Mouse (Mus musculus): ENCODE data around the gene Rhbdd3. TPM values are rescaled to one million over a fixed set of nuclear protein-coding genes. Genes with fewer than 3 reads are reported as not detected.

Gene Rhbdd3
- polyA plus RNA-seq, 1 experiment from 2014 or later: 21.3 TPM

- Histone ChIP-seq H3K4me2 (peak within 1 kb of the TSS; percentile 70), H3K4me1 (ENCODE audit: control insufficient read depth, insufficient read depth, low read length) (peaks cover 47% of the 10 kb centered on the region), H3K27ac (ENCODE audit: low read depth, low read length) (no peak within 1 kb of the TSS), H3K9me3 (ENCODE audit: control insufficient read depth, low read length) (no peaks in the 10 kb centered on the region; the same call in 1 of the 2 replicates), H3K27me3 (ENCODE audit: control insufficient read depth, insufficient read depth, low read length) (peaks cover 70% of the 10 kb centered on the region), H3K4me3 (ENCODE audit: low read depth, low read length) (peak within 1 kb of the TSS; percentile 36), H3K9ac (ENCODE audit: low read length) (peak within 1 kb of the TSS; percentile 46), H3K36me3 (ENCODE audit: control insufficient read depth, insufficient read depth, low read length) (no peaks in the 10 kb centered on the region)
- ATAC-seq (ENCODE audit: low FRiP score): no peak
- DNase-seq (ENCODE audit: low spot score, missing footprints): peak; percentile 93
- WGBS: 2% methylated on average over 77 of the region's 77 CpGs
These were observed 40.7 kb upstream of the Rhbdd3 start, which contains the start of gene Rasl10a for GRCm38 (mm10) chr11:5057856-5058641. Gene Rasl10a, plus strand, starts transcription at chr11:5058128.

- ATAC-seq (ENCODE audit: low FRiP score) (no peak), DNase-seq (ENCODE audit: low spot score, missing footprints) (peak; percentile 85)
- H3K36me3 ChIP-seq (ENCODE audit: control insufficient read depth, insufficient read depth, low read length): no peaks in the 10 kb centered on the region
- H3K4me1 ChIP-seq (ENCODE audit: control insufficient read depth, insufficient read depth, low read length): peaks cover 47% of the 10 kb centered on the region
- H3K27ac ChIP-seq (ENCODE audit: low read depth, low read length): no peak overlapping the region
- no peak overlapping the region for H3K9ac ChIP-seq (ENCODE audit: low read length)
- H3K4me3 ChIP-seq (ENCODE audit: low read depth, low read length): no peak overlapping the region
- H3K27me3 ChIP-seq (ENCODE audit: control insufficient read depth, insufficient read depth, low read length): peaks cover 77% of the 10 kb centered on the region
- no peak overlapping the region for H3K4me2 ChIP-seq
- no peaks in the 10 kb centered on the region; the same call in 1 of the 2 replicates for H3K9me3 ChIP-seq (ENCODE audit: control insufficient read depth, low read length)
- 34% methylated on average over 9 of the region's 9 CpGs for WGBS
These were observed 39.9 kb upstream of the Rhbdd3 start for GRCm38 (mm10) chr11:5058783-5059182.

GRCm38 (mm10) chr11:5059230-5059629 lies 39.5 kb upstream of the Rhbdd3 start:
- Histone ChIP-seq H3K27me3 (ENCODE audit: control insufficient read depth, insufficient read depth, low read length) (peaks cover 82% of the 10 kb centered on the region), H3K36me3 (ENCODE audit: control insufficient read depth, insufficient read depth, low read length) (no peaks in the 10 kb centered on the region), H3K4me1 (ENCODE audit: control insufficient read depth, insufficient read depth, low read length) (peaks cover 51% of the 10 kb centered on the region), H3K9me3 (ENCODE audit: control insufficient read depth, low read length) (no peaks in the 10 kb centered on the region; the same call in 1 of the 2 replicates), H3K9ac (ENCODE audit: low read length) (no peak overlapping the region), H3K4me2 (no peak overlapping the region), H3K4me3 (ENCODE audit: low read depth, low read length) (no peak overlapping the region), H3K27ac (ENCODE audit: low read depth, low read length) (no peak overlapping the region)
- DNase-seq (ENCODE audit: low spot score, missing footprints): no peak
- 31% methylated on average over 14 of the region's 14 CpGs for whole genome bisulfite sequencing
- no peak for ATAC-seq (ENCODE audit: low FRiP score)

GRCm38 (mm10) chr11:5059704-5060156 lies 39.0 kb upstream of the Rhbdd3 start:
- peaks cover 56% of the 10 kb centered on the region for H3K4me1 ChIP-seq (ENCODE audit: control insufficient read depth, insufficient read depth, low read length)
- H3K4me3 ChIP-seq (ENCODE audit: low read depth, low read length): 0 out of 2 replicates have a peak overlapping the region, but pooled peaks have one; percentile 5
- H3K9me3 ChIP-seq (ENCODE audit: control insufficient read depth, low read length): no peaks in the 10 kb centered on the region; the same call in 1 of the 2 replicates
- H3K36me3 ChIP-seq (ENCODE audit: control insufficient read depth, insufficient read depth, low read length): no peaks in the 10 kb centered on the region
- H3K27ac ChIP-seq (ENCODE audit: low read depth, low read length): no peak overlapping the region
- no peak overlapping the region for H3K9ac ChIP-seq (ENCODE audit: low read length)
- DNase-seq (ENCODE audit: low spot score, missing footprints): peak; percentile 97
- peaks cover 86% of the 10 kb centered on the region for H3K27me3 ChIP-seq (ENCODE audit: control insufficient read depth, insufficient read depth, low read length)
- H3K4me2 ChIP-seq: no peak overlapping the region
- no peak for ATAC-seq (ENCODE audit: low FRiP score)
- WGBS: 13% methylated on average over 27 of the region's 27 CpGs

GRCm38 (mm10) chr11:5060756-5061412 lies 37.8 kb upstream of the Rhbdd3 start:
- ATAC-seq (ENCODE audit: low FRiP score) (no peak), DNase-seq (ENCODE audit: low spot score, missing footprints) (peak; percentile 93)
- 42% methylated on average over 28 of the region's 28 CpGs for WGBS
- Histone ChIP-seq H3K4me3 (ENCODE audit: low read depth, low read length) (peak overlapping the region; percentile 22; the same call in 1 of the 2 replicates), H3K27ac (ENCODE audit: low read depth, low read length) (no peak overlapping the region), H3K36me3 (ENCODE audit: control insufficient read depth, insufficient read depth, low read length) (no peaks in the 10 kb centered on the region), H3K9ac (ENCODE audit: low read length) (peak overlapping the region; percentile 35; the same call in 1 of the 2 replicates), H3K27me3 (ENCODE audit: control insufficient read depth, insufficient read depth, low read length) (peaks cover 83% of the 10 kb centered on the region), H3K4me2 (peak overlapping the region; percentile 55), H3K4me1 (ENCODE audit: control insufficient read depth, insufficient read depth, low read length) (peaks cover 52% of the 10 kb centered on the region), H3K9me3 (ENCODE audit: control insufficient read depth, low read length) (no peaks in the 10 kb centered on the region; the same call in 1 of the 2 replicates)

- no peaks in the 10 kb centered on the region for H3K36me3 ChIP-seq (ENCODE audit: control insufficient read depth, insufficient read depth, low read length)
- H3K9ac ChIP-seq (ENCODE audit: low read length): peak overlapping the region; percentile 35; the same call in 1 of the 2 replicates
- H3K4me1 ChIP-seq (ENCODE audit: control insufficient read depth, insufficient read depth, low read length): peaks cover 45% of the 10 kb centered on the region
- ATAC-seq (ENCODE audit: low FRiP score) (peak; percentile 23), DNase-seq (ENCODE audit: low spot score, missing footprints) (peak; percentile 96)
- no peaks in the 10 kb centered on the region; the same call in 1 of the 2 replicates for H3K9me3 ChIP-seq (ENCODE audit: control insufficient read depth, low read length)
- peaks cover 81% of the 10 kb centered on the region for H3K27me3 ChIP-seq (ENCODE audit: control insufficient read depth, insufficient read depth, low read length)
- H3K27ac ChIP-seq (ENCODE audit: low read depth, low read length): no peak overlapping the region
- 2% methylated on average over 61 of the region's 62 CpGs for WGBS
- peak overlapping the region; percentile 22 for H3K4me3 ChIP-seq (ENCODE audit: low read depth, low read length)
- H3K4me2 ChIP-seq: peak overlapping the region; percentile 55
These were observed 37.1 kb upstream of the Rhbdd3 start for GRCm38 (mm10) chr11:5061413-5062139.

GRCm38 (mm10) chr11:5062326-5062725 lies 36.4 kb upstream of the Rhbdd3 start:
- Histone ChIP-seq H3K4me1 (ENCODE audit: control insufficient read depth, insufficient read depth, low read length) (peaks cover 42% of the 10 kb centered on the region), H3K4me2 (peak overlapping the region; percentile 55), H3K9me3 (ENCODE audit: control insufficient read depth, low read length) (no peaks in the 10 kb centered on the region; the same call in 1 of the 2 replicates), H3K36me3 (ENCODE audit: control insufficient read depth, insufficient read depth, low read length) (no peaks in the 10 kb centered on the region), H3K9ac (ENCODE audit: low read length) (no peak overlapping the region; the same call in 1 of the 2 replicates), H3K27me3 (ENCODE audit: control insufficient read depth, insufficient read depth, low read length) (peaks cover 74% of the 10 kb centered on the region), H3K27ac (ENCODE audit: low read depth, low read length) (no peak overlapping the region), H3K4me3 (ENCODE audit: low read depth, low read length) (peak overlapping the region; percentile 22)
- ATAC-seq (ENCODE audit: low FRiP score) (no peak), DNase-seq (ENCODE audit: low spot score, missing footprints) (no peak)
- 9% methylated on average over 13 of the region's 13 CpGs for WGBS

GRCm38 (mm10) chr11:5062860-5063505 lies 35.7 kb upstream of the Rhbdd3 start:
- no peak overlapping the region for H3K4me3 ChIP-seq (ENCODE audit: low read depth, low read length)
- peaks cover 38% of the 10 kb centered on the region for H3K4me1 ChIP-seq (ENCODE audit: control insufficient read depth, insufficient read depth, low read length)
- H3K36me3 ChIP-seq (ENCODE audit: control insufficient read depth, insufficient read depth, low read length): peaks cover under 1% of the 10 kb centered on the region; the same call in 1 of the 2 replicates
- ATAC-seq (ENCODE audit: low FRiP score) (no peak), DNase-seq (ENCODE audit: low spot score, missing footprints) (peak; percentile 90)
- H3K27me3 ChIP-seq (ENCODE audit: control insufficient read depth, insufficient read depth, low read length): peaks cover 67% of the 10 kb centered on the region
- no peak overlapping the region for H3K4me2 ChIP-seq
- H3K9me3 ChIP-seq (ENCODE audit: control insufficient read depth, low read length): no peaks in the 10 kb centered on the region; the same call in 1 of the 2 replicates
- no peak overlapping the region for H3K27ac ChIP-seq (ENCODE audit: low read depth, low read length)
- WGBS: 64% methylated on average over 13 of the region's 13 CpGs
- H3K9ac ChIP-seq (ENCODE audit: low read length): no peak overlapping the region

Data from midbrain, embryonic 11.5 days (tissue).